Mouse (Mus musculus) lung, adult 2 months (tissue): ENCODE data around the gene Hsd17b7.

Source experiments
- CTCF ChIP-seq: fragments of 200-500 bp; IDR thresholded peaks from 2 replicates; pipeline ENCODE4 v1.5.1; 2011; ENCODE audit warnings: mild to moderate bottlenecking, low read length, control low read depth; ENCODE audit not compliant: insufficient read depth
- POLR2A ChIP-seq: fragments of 200-500 bp; IDR thresholded peaks from 2 replicates; pipeline ENCODE4 v1.6.1; 2011; ENCODE audit warnings: low read depth, mild to moderate bottlenecking, control low read depth, low read length, borderline replicate concordance; ENCODE audit errors: extremely low read depth

DNA sequence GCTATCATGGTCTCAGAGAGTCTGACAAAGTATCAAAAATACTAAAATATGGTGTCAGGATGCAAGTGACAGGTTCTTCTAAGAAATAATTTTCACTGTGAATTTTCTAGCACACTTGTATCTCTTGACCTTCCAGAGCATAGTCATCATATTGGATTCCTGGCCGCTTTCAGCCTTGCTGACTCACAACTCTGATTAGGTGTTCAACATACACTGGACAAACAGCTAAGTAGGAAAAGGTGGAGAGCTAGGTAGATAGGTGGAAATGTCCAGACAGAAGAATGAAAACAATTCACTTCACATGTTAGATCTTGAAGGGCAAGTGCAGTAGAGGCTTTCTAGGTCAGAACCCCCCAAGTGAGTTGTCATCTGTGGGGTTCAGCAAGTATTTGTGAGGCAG lies 40.3 kb upstream of the Hsd17b7 start:
- TF ChIP-seq CTCF = no peak
- no peak for TF ChIP-seq POLR2A
